Mouse (Mus musculus) MEL (cell line): ENCODE results near the gene Fcer1g. TPM values are rescaled to one million over a fixed set of nuclear protein-coding genes. Genes with fewer than 3 reads are reported as not detected.

ENCODE experiments used
- DNase-seq: peaks from one replicate; pipeline ENCODE4 v3.0.0; 2011; ENCODE audit warnings: low read depth, low spot score
- H3K27ac ChIP-seq: 2 replicates; pipeline ENCODE4 v1.5.1; 2012; ENCODE audit warnings: low read depth, mild to moderate bottlenecking, control low read depth, low read length, moderate library complexity; ENCODE audit not compliant: control insufficient read depth
- H3K27me3 ChIP-seq, 2 experiments: fragments of 150-350 bp in 1 of 2; sonication (generic) in 1 of 2; 2 replicates each; pipeline ENCODE4 v1.6.1; 2012; ENCODE audit warnings: low read length in 2 of 2, mild to moderate bottlenecking in 2 of 2, improper control_type of control experiment in 1 of 2, moderate library complexity in 1 of 2; ENCODE audit not compliant: insufficient read depth in 2 of 2, control insufficient read depth in 1 of 2
- H3K36me3 ChIP-seq, 2 experiments: 2 replicates each; pipeline ENCODE4 v1.6.1; 2012 to 2014; ENCODE audit warnings: low read length in 2 of 2, improper control_type of control experiment in 1 of 2, inconsistent platforms in 1 of 2, mild to moderate bottlenecking in 1 of 2; ENCODE audit not compliant: insufficient read depth in 2 of 2, control insufficient read depth in 1 of 2
- H3K4me1 ChIP-seq, 2 experiments: fragments of 150-350 bp in 1 of 2; sonication (generic) in 1 of 2; 2 replicates each; pipeline ENCODE4 v1.6.1; 2012; ENCODE audit warnings: low read length in 2 of 2, improper control_type of control experiment in 1 of 2, mild to moderate bottlenecking in 1 of 2; ENCODE audit not compliant: insufficient read depth in 2 of 2, control insufficient read depth in 1 of 2
- H3K4me3 ChIP-seq, 2 experiments: fragments of 150-350 bp in 1 of 2; sonication (generic) in 1 of 2; 2 replicates each; pipeline ENCODE4 v1.5.1; 2012; ENCODE audit warnings: low read depth in 2 of 2, low read length in 2 of 2, mild to moderate bottlenecking in 2 of 2, moderate library complexity in 2 of 2, control low read depth in 1 of 2, improper control_type of control experiment in 1 of 2; ENCODE audit not compliant: control insufficient read depth in 1 of 2, insufficient read depth in 1 of 2
- H3K79me2 ChIP-seq: 2 replicates; pipeline ENCODE4 v1.6.1; 2012; ENCODE audit warnings: mild to moderate bottlenecking, low read length, moderate library complexity; ENCODE audit not compliant: control insufficient read depth, poor library complexity, insufficient read depth
- H3K9ac ChIP-seq: 2 replicates; pipeline ENCODE4 v1.6.1; 2012; ENCODE audit warnings: low read depth, mild to moderate bottlenecking, control low read depth, low read length, moderate library complexity; ENCODE audit not compliant: control insufficient read depth, poor library complexity, severe bottlenecking
- H3K9me3 ChIP-seq: fragments of 150-350 bp; sonication (generic); replicated peaks from 2 replicates; pipeline ENCODE4 v1.6.1; 2012; ENCODE audit warnings: mild to moderate bottlenecking, low read length, improper control_type of control experiment, moderate library complexity; ENCODE audit not compliant: insufficient read depth
- CHD1 ChIP-seq: IDR thresholded peaks from 2 replicates; pipeline ENCODE4 v1.6.1; 2012; ENCODE audit warnings: low read depth, mild to moderate bottlenecking, inconsistent platforms, low read length, improper control_type of control experiment
- CTCF ChIP-seq, 3 experiments: IDR thresholded peaks in 2 of 3; conservative IDR thresholded peaks in 1 of 3; 2 replicates each; pipeline ENCODE4 v1.5.1; 2011 to 2012; ENCODE audit warnings: low read length in 3 of 3, low read depth in 2 of 3, mild to moderate bottlenecking in 2 of 3, improper control_type of control experiment in 1 of 3, inconsistent platforms in 1 of 3, mixed read lengths in 1 of 3, moderate library complexity in 1 of 3; ENCODE audit not compliant: control insufficient read depth in 1 of 3, insufficient read depth in 1 of 3, poor library complexity in 1 of 3, severe bottlenecking in 1 of 3
- E2F4 ChIP-seq: IDR thresholded peaks from 2 replicates; pipeline ENCODE4 v1.6.1; 2011; ENCODE audit warnings: low read depth, low read length, improper control_type of control experiment, borderline replicate concordance
- ELF1 ChIP-seq: IDR thresholded peaks from 2 replicates; pipeline ENCODE4 v1.6.1; 2014; ENCODE audit warnings: low read depth, mild to moderate bottlenecking, inconsistent platforms, low read length, improper control_type of control experiment, moderate library complexity
- EP300 ChIP-seq, 2 experiments: IDR thresholded peaks; 2 replicates each; pipeline ENCODE4 v1.6.1; 2011; ENCODE audit warnings: improper control_type of control experiment in 2 of 2, low read length in 2 of 2, low read depth in 1 of 2, mild to moderate bottlenecking in 1 of 2
- ETS1 ChIP-seq: IDR thresholded peaks from 2 replicates; pipeline ENCODE4 v1.6.1; 2012; ENCODE audit warnings: low read depth, mild to moderate bottlenecking, inconsistent platforms, low read length, improper control_type of control experiment, moderate library complexity
- GABPA ChIP-seq: IDR thresholded peaks from 2 replicates; pipeline ENCODE4 v1.6.1; 2012; ENCODE audit warnings: low read depth, mild to moderate bottlenecking, inconsistent platforms, low read length, improper control_type of control experiment, moderate library complexity
- HCFC1 ChIP-seq: IDR thresholded peaks from 2 replicates; pipeline ENCODE4 v1.6.1; 2012; ENCODE audit warnings: low read depth, mild to moderate bottlenecking, inconsistent platforms, low read length, improper control_type of control experiment, moderate library complexity
- KAT2A ChIP-seq: conservative IDR thresholded peaks from 2 replicates; pipeline ENCODE4 v1.6.1; 2012; ENCODE audit warnings: low read depth, low read length, improper control_type of control experiment, inconsistent platforms
- MEF2A ChIP-seq: IDR thresholded peaks from 2 replicates; pipeline ENCODE4 v1.6.1; 2014; ENCODE audit warnings: low read depth, mild to moderate bottlenecking, inconsistent platforms, low read length, improper control_type of control experiment; ENCODE audit not compliant: poor library complexity, insufficient replicate concordance, severe bottlenecking; ENCODE audit errors: extremely low read depth
- MYB ChIP-seq: IDR thresholded peaks from 2 replicates; pipeline ENCODE4 v1.6.1; 2011; ENCODE audit warnings: mild to moderate bottlenecking, low read depth, low read length, improper control_type of control experiment
- MYC ChIP-seq: IDR thresholded peaks from 2 replicates; pipeline ENCODE4 v1.6.1; 2011; ENCODE audit warnings: low read depth, mild to moderate bottlenecking, low read length, improper control_type of control experiment, moderate library complexity
- NELFE ChIP-seq: IDR thresholded peaks from 2 replicates; pipeline ENCODE4 v1.6.1; 2011; ENCODE audit warnings: low read depth, low read length, improper control_type of control experiment
- NRF1 ChIP-seq: IDR thresholded peaks from 2 replicates; pipeline ENCODE4 v1.6.1; 2014; ENCODE audit warnings: low read depth, mild to moderate bottlenecking, inconsistent platforms, low read length, improper control_type of control experiment, moderate library complexity; ENCODE audit not compliant: poor library complexity, insufficient read depth, severe bottlenecking
- POLR2A ChIP-seq, 2 experiments: IDR thresholded peaks; 2 replicates each; pipeline ENCODE4 v1.6.1; 2011 to 2012; ENCODE audit warnings: low read length in 2 of 2, mild to moderate bottlenecking in 2 of 2, control low read depth in 1 of 2, improper control_type of control experiment in 1 of 2, low read depth in 1 of 2, moderate library complexity in 1 of 2; ENCODE audit not compliant: control insufficient read depth in 1 of 2, insufficient read depth in 1 of 2, poor library complexity in 1 of 2
- RCOR1 ChIP-seq: IDR thresholded peaks from 2 replicates; pipeline ENCODE4 v1.6.1; 2012; ENCODE audit warnings: low read depth, mild to moderate bottlenecking, inconsistent platforms, low read length, improper control_type of control experiment
- USF1 ChIP-seq: IDR thresholded peaks from 2 replicates; pipeline ENCODE4 v1.6.1; 2014; ENCODE audit warnings: low read depth, mild to moderate bottlenecking, inconsistent platforms, low read length, improper control_type of control experiment, moderate library complexity
- ZC3H11A ChIP-seq: IDR thresholded peaks from 2 replicates; pipeline ENCODE4 v1.6.1; 2012; ENCODE audit warnings: low read depth, mild to moderate bottlenecking, inconsistent platforms, low read length, improper control_type of control experiment
- ZNF384 ChIP-seq: IDR thresholded peaks from 2 replicates; pipeline ENCODE4 v1.6.1; 2012; ENCODE audit warnings: low read depth, mild to moderate bottlenecking, inconsistent platforms, low read length, improper control_type of control experiment
- polyA plus RNA-seq, 2 experiments: library from polyadenylated mRNA; stranded (reverse) in 1 of 2; unstranded in 1 of 2; fragments of >175 nt in 1 of 2; fragments of >200 nt in 1 of 2; gene quantifications; 2 replicates each; pipeline versions ENCODE4 v1.2.1 to v1.2.4; 2012; ENCODE audit warnings: low replicate concordance in 2 of 2, low read depth in 1 of 2; ENCODE audit not compliant: insufficient read length in 2 of 2, insufficient read depth in 1 of 2, missing spikeins in 1 of 2
- total RNA-seq: library from RNA; depleted of rRNA; stranded (reverse); fragments of 300-350 nt; gene quantifications from 2 replicates; pipeline ENCODE4 v1.2.3, GENCODE M21; 2012

Fcer1g gene
- total and polyA plus RNA-seq, 3 experiments: 0.62 to 1.1 TPM; not detected in 1

DNA sequence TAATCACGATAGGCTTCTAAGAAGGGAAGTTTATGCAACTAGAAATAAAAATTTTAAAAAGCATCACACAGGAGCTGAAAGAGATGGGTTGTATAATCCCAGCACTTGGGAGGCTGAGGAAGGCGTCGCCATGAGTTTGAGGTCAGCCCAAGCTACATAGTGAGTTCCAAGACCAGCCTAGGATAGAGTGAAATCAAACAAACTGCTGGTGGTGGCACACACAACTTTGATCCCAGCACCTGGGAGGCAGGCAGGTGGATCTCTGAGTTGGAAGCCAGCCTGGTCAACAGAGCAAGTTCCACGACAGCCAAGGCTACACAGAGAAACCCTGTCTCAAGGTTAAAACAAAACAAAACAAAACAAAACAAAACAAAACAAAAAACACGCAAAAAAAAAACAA lies 1.8 kb downstream of the Fcer1g start:
- H3K27me3 ChIP-seq: no peaks in the 10 kb centered on the region
- no peaks in the 10 kb centered on the region for H3K9me3 ChIP-seq
- no peak for DNase-seq
- no peaks in the 10 kb centered on the region for H3K79me2 ChIP-seq
- TF ChIP-seq E2F4 (no peak), NELFE (no peak), NRF1 (no peak)
- peaks cover 0 to 10% of the 10 kb centered on the region in 2 experiments; a peak in 2 of 4 replicates for H3K4me1 ChIP-seq
- no peak overlapping the region for H3K9ac ChIP-seq
- peaks cover 3 to 17% of the 10 kb centered on the region in 2 experiments; a peak in 3 of 4 replicates for H3K36me3 ChIP-seq
- no peak overlapping the region for H3K27ac ChIP-seq
- no peak overlapping the region for H3K4me3 ChIP-seq

DNA sequence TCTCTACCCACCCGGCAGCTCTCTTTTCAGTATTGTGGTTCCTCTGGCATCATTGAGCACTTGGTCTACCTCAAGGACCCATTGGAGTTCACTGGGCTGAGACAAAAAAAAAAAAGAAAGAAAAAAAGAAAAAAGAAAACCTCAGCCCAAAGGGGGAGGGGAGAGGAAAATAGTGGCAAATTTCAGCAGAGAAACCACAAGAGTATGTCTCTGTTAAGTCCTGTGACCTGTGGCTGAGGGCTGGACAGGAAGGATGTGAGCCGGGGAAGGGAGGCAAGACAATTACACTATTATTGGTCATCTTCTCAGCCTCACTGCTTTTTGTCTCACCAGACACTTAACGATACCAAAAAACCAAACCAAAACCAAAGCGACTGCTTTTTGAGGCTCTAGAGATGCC lies 2.3 kb downstream of the Fcer1g start:
- Histone ChIP-seq H3K79me2 (no peaks in the 10 kb centered on the region), H3K4me3 (no peak overlapping the region), H3K9me3 (no peaks in the 10 kb centered on the region), H3K36me3 (peaks cover 3 to 17% of the 10 kb centered on the region in 2 experiments; a peak in 3 of 4 replicates), H3K27me3 (no peaks in the 10 kb centered on the region), H3K27ac (no peak overlapping the region), H3K9ac (no peak overlapping the region), H3K4me1 (peaks cover 0 to 10% of the 10 kb centered on the region in 2 experiments; a peak in 2 of 4 replicates)
- TF ChIP-seq ZC3H11A: no peak
- no peak for TF ChIP-seq HCFC1
- no peak for TF ChIP-seq MYB
- no peak for TF ChIP-seq RCOR1
- no peak for TF ChIP-seq POLR2A (IDR thresholded peaks at IDR 0.05; ENCODE audit: control insufficient read depth in 1 of 2, insufficient read depth in 1 of 2, low read depth in 1 of 2, low read length in 2 of 2, poor library complexity in 1 of 2)
- no peak for TF ChIP-seq E2F4
- TF ChIP-seq ZNF384: no peak
- no peak for TF ChIP-seq ELF1
- TF ChIP-seq MYC: no peak
- no peak for TF ChIP-seq KAT2A
- no peak for TF ChIP-seq MEF2A
- TF ChIP-seq USF1: no peak
- TF ChIP-seq GABPA: no peak
- TF ChIP-seq EP300 (IDR thresholded peaks at IDR 0.05; ENCODE audit: low read depth in 1 of 2, low read length in 2 of 2): no peak
- no peak for TF ChIP-seq CHD1
- no peak for TF ChIP-seq NELFE
- no peak for TF ChIP-seq ETS1
- no peak for TF ChIP-seq CTCF (IDR thresholded peaks at IDR 0.05 in 2 of 3, conservative IDR thresholded peaks at IDR 0.05 in 1 of 3; ENCODE audit: control insufficient read depth in 1 of 3, insufficient read depth in 1 of 3, low read depth in 2 of 3, low read length in 3 of 3, poor library complexity in 1 of 3, severe bottlenecking in 1 of 3)
- no peak for DNase-seq
